Mouse (Mus musculus): ENCODE measurements around the gene Gm42421.
A peak's percentile ranks its signal among the peaks of the same experiment; 100 is the strongest.

The Gm42421 gene

GRCm38 (mm10) chr5:143927875-143928274, at the start of gene Gm42421:
TSS of gene Gm42421 (plus strand) at chr5:143928175.
- DNase-seq = no peak

- DNase-seq = no peak
Observed at GRCm38 (mm10) chr5:143885274-143885673, 42.7 kb upstream of the Gm42421 start.

DNA sequence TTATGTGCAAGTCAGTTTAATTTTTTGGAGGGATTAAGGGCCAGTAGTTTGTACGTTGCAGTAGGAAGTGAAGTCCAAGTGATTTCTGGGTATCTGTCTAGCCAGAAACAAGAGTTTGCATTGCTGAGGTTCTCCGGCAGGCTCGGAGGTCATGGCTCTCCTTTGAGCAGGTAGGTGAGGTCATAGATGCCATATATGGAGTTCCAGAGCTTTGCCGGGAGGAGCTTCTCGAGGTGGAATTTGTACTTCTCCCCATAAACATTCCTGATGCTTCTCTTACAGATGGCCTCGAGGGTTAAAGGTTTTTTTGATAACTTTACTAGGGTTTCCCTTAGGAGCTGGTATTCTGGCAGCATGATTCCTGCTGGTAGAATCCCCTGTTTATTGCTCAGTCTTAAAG, 37.2 kb upstream of the Gm42421 start:
- DNase-seq = no peak

DNA sequence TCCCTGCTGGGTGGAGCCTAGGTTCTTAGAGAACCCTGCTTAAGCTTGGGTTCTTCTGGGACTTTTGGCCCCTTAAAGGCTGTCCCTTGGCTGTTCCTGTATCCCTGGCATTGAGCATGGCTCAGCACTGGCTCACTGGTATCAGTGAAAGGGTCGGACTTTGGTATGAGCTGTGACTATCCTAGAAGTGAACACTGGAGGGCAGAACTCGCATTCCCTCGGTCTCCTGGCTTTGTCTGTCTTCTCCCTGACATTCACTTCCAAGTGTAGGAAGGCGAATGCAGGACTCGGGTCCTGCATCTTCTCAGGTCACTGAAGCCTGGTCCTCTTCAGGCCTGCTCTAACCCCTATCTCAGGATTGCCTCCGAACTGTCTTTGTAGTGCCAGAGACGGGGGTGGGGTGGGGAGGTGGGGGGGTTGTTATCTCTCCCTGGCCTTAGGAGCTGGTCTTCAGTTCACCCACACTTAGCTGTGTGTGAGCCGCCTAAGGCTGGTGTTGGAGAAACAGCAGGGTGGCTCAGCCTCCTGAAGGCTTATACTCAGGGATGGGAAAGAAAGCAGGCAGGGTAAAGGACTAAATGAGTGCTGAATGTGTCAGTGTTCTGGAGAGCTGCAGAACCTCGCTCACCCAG, 35.6 kb upstream of the Gm42421 start:
- DNase-seq = no peak

- peak; percentile 61 for DNase-seq
Observed at GRCm38 (mm10) chr5:143893396-143893795, 34.6 kb upstream of the Gm42421 start.

DNA sequence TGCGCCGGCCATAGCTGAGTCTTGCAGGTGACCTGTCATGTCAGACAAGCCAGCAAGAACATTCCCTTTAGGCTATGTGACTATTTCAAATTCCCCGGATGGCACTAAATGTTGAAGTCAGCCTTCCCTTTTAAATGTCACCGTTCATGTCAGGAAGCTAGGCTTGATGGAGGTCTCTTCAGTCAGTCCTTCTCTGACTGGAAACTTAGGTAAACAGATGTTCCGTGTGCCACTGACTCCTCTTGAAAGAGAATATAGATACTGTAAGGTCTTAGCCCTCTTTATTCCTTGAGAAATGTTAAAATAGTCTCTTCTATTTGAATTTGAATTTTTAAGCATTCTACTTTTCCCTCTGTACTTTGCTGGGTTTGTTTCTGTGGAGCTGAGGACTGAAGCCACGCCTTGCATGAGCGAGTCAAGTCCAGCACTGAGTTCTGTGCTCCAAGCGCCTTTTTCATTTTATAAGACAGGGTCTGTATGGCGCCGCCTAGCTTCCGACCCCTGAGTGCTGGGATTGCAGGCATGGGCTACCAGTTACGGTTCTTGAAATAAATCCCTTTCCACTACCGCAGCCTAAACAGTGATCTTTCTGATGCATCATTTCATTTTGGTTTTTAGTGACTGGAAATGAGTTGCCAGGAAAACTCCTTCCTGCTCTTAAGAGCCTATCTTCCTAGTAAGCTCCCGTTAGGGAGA, 30.2 kb upstream of the Gm42421 start, which contains the start of gene Ankrd61:
Ankrd61 (minus strand) TSS at position 51 of the 696 bp plus-strand sequence.
- DNase-seq = no peak

- no peak for DNase-seq
Observed at GRCm38 (mm10) chr5:143902111-143902510, 25.9 kb upstream of the Gm42421 start.

DNA sequence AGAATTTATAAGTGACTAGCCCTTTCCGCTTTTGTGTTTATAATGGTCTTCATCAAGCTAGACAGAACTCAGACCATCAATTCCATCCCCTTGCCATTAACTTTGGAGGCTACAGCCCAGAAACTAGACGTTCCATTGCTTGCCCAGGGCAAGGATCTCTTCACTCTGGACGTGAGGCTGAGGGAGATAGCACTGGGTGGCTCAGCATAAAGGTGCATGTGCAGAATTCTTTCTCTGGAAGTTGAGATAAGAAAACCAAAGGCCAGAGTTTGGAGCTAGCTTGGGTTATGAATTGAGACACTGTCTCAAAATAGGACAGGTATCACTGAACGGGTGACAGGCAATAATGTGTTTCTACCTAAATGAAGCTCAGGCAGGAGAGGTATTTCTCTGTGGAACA, 24.2 kb upstream of the Gm42421 start:
- DNase-seq = peak; percentile 45

- DNase-seq = no peak
Observed at GRCm38 (mm10) chr5:143906429-143906828, 21.5 kb upstream of the Gm42421 start.

GRCm38 (mm10) chr5:143908926-143909325, 19.0 kb upstream of the Gm42421 start:
- peak; percentile 64 for DNase-seq

GRCm38 (mm10) chr5:143909417-143910400, 18.3 kb upstream of the Gm42421 start, which contains the start of the genes Aimp2 and Pms2:
TSS of gene Aimp2 (minus strand) at chr5:143909847.
TSS of gene Pms2 (plus strand) at chr5:143909964.
- DNase-seq = peak; percentile 96

DNA sequence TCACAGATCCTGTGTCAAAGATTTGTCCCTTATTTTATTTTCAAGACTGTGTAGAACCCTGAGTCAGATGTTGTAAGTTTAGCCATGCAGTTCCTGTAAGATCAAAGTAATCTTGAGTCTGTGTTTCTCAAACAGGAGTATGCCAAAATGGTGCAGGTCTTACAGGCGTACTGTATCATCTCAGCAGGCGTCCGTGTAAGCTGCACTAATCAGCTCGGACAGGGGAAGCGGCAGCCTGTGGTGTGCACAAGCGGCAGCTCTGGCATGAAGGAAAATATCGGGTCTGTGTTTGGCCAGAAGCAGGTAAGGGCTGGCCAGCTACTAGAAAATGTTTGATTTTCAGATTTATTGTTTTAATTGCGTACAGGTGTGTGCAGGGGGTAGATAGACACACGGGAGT, 11.8 kb upstream of the Gm42421 start:
- no peak for DNase-seq

DNA sequence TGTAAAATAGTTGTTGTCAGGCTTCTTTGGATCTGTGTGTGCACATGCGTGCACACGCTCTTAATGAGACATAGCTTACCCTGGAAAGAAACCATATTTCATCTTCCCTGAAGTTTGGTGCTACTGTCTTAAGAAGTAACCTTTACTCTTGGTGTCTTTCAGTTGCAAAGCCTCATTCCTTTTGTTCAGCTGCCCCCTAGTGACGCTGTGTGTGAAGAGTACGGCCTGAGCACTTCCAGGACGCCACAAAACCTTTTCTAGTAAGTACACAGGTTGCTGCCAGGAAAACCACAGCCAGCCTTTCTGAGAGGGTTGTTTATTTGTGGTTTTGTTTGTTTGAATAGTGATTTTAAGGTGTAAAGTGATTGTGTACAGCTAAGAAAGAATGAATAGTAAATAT, 10.6 kb upstream of the Gm42421 start:
- peak; percentile 68 for DNase-seq

DNA sequence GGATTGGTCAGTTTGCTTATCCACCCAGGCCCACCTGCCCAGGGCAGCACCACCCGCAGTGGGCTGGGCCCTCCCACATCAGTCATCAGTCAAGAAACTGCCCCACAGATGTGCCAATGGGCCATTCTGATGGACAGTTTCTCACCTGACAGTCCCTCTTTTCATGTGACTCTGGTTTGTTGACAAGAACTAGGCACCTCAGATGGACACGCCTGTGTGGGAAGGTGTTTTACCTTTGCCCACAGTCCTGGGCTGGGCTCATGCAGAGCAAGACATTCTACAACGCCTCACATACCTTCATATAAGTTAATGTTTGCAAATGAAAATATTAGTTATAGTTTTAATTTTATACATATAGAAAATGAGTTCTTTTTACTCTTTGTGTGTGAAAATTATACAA, 9.9 kb upstream of the Gm42421 start:
- no peak for DNase-seq

DNA sequence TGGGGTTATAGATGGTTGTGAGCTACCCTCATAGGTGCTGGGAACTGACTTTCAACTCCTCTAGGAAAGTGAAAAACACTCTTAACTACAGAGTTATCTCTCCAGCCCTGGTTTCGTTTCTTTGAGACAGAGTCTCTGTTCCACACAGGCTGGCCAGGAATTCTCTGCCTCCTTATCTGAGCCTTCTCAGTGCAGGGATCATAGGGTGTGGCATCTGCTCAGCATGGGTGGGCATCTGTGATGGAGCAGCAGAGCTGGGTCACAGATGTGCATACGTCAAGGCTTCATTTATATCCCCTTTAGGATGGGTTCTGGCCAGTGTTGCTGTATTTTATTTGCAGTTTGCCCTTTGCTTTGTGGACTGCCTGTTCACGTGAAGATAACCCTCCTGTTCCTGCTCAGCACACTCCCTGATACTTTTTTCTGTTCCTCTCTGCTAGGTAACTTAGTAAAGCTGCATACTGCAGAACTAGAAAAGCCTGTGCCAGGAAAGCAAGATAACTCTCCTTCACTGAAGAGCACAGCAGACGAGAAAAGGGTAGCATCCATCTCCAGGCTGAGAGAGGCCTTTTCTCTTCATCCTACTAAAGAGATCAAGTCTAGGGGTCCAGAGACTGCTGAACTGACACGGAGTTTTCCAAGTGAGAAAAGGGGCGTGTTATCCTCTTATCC, 3.1 kb upstream of the Gm42421 start:
- DNase-seq = peak; percentile 81

DNA sequence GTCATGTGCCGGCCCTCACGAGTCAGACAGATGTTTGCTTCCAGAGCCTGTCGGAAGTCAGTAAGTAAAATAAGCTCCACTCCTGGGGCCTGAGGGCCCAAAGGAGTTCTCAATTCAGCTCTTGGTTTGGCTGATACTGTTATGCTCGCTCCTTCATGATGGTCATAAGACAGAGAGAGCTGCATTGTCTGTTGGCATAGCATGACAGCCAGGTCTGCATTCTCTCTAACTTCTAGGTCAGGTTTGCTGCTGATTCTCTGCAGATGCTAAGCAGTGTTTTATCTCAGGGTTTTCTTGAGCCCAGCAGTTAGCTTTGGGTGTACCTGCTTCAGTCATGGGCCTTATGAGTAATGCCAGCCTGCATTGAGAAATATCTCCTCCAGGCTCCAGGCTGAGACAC, 1.3 kb downstream of the Gm42421 start:
- no peak for DNase-seq

DNA sequence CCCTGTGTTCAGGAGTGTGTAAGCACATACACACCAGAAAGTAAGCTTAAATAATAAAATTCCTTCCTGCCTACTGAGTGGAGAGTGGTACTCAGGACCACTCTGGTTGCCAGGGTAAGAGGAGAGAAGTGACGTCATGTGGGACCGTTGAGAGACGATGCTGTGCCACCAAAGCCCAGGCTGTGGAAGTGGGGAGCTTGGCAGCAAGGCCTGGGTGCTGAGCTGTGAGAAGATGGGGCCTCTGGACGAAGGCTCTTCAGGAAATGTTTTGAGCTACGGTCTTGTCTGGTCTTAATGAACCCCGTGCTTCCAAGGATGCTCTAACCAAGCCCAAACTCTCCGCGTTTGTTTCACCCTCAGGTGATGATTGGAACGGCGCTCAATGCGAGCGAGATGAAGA, 2.7 kb downstream of the Gm42421 start:
- no peak for DNase-seq

DNA sequence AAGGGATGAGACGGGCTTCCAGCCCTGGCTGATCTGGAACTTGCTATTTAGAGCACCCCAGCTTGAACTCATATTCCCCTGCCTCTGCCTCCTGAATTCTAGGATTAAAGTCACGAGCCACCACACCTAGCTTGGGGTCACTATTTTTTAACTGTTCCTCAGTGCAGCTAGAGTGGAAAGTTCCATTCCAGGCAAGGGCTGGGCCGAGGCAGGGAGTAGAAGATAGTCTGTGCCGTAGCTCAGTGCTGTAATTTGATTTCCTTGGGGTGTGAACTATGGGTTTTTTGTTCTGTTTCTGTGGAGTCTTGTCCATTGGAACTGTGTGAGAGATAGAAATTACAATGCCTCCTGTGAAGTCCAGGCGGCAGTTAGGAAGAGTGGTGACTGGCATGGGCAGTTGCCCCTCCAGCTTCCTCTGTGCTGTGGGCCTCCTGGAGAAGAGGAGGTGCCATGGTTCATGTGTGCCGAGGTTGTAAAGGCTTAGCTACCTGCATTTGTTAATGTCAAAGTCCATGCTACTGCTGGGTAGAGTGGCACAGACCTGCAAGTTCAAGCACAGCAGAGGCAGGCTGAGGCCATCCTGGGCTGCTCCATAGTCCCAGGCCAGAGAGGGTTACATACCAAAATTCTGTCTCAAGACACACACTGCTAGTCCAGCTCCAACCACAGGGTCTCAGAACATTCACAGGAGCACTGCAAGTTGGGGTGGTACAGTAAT, 4.0 kb downstream of the Gm42421 start:
- no peak for DNase-seq

DNA sequence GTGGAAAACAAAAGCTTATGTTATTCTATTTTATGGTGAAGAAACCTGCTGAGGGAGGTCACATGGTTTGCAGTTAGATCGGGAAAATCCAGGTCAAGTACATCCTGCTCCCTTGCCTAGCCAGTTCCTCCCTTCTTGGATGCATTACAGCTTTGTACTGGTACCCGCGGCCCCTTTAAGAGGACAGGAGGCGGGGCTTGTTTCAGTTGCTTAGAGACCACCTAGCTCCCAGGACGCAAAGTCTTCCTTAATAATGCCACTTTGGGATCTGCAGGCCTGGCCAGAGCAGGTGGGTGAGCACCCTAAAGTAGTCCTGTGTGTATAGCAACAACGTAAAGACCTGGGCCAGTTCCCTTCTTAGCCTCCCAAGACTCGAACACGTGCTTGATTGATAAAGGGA, 4.9 kb downstream of the Gm42421 start, which contains the start of gene Rsph10b:
Rsph10b (plus strand) TSS at position 205 of the 400 bp plus-strand sequence.
- DNase-seq = no peak

GRCm38 (mm10) chr5:143933414-143933813, 5.4 kb downstream of the Gm42421 start:
- no peak for DNase-seq

GRCm38 (mm10) chr5:143933875-143934274, 5.9 kb downstream of the Gm42421 start:
- DNase-seq = no peak

- DNase-seq = no peak
Observed at GRCm38 (mm10) chr5:143936156-143936555, 8.2 kb downstream of the Gm42421 start.

Measured in liver (tissue).